Mouse (Mus musculus) kidney, adult 2 months (tissue): ENCODE data around the gene Blvra.

ENCODE experiments used
- CTCF ChIP-seq: fragments of 200-500 bp; conservative IDR thresholded peaks from 2 replicates; pipeline ENCODE4 v1.5.1; 2011; ENCODE audit warnings: low read depth, mild to moderate bottlenecking, control low read depth, low read length, moderate library complexity, mixed read lengths; ENCODE audit not compliant: insufficient read depth, insufficient read length
- POLR2A ChIP-seq: fragments of 200-500 bp; IDR thresholded peaks from one replicate; pipeline ENCODE4 v1.6.1; 2011; ENCODE audit warnings: low read depth, low read length, control low read depth

DNA sequence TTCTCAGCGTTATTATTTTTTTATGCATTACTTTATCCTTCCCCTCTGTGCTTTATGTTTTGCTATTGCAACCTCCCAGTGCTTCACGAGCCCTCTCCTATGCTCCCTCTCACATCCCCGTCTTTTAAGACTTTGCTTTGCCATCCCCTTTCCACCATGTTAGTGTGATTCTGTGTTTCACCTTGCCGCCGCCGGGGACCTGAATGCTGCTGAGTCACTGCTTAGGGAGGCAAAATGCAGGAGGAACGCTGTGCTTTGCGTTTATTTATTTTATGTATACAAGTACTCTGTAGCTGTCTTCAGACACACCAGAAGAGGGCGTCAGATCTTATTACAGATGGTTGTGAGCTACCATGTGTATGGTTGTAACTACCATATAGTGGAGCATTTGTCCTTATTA, 7.1 kb downstream of the Blvra start:
- TF ChIP-seq POLR2A (no peak), CTCF (no peak)
